Mouse (Mus musculus): Measurements from ENCODE around the gene Chchd6. TPM values are rescaled to one million over a fixed set of nuclear protein-coding genes. Genes with fewer than 3 reads are reported as not detected.

Chchd6 gene
- polyA plus RNA-seq, 1 experiment, result 28.8 TPM

- Histone ChIP-seq H3K79me2 (ENCODE audit: control insufficient read depth, insufficient read depth) (no peaks in the 10 kb centered on the region), H3K4me3 (no peak overlapping the region), H3K27me3 (ENCODE audit: control insufficient read depth, insufficient read depth, insufficient read length) (no peaks in the 10 kb centered on the region), H3K36me3 (ENCODE audit: control insufficient read depth, insufficient read depth) (no peaks in the 10 kb centered on the region), H3K4me2 (ENCODE audit: low read depth) (no peak overlapping the region), H3ac (ENCODE audit: control insufficient read depth, insufficient read length) (no peak overlapping the region)
- TF ChIP-seq TCF12 (IDR thresholded peaks at IDR 0.05; ENCODE audit: insufficient read depth, poor library complexity, severe bottlenecking) (no peak), POLR2A (IDR thresholded peaks at IDR 0.05; ENCODE audit: insufficient read length, low read depth) (no peak), E2F4 (IDR thresholded peaks at IDR 0.05; ENCODE audit: insufficient read depth) (no peak), MYOD1 (IDR thresholded peaks at IDR 0.05; ENCODE audit: control insufficient read depth in 1 of 3, insufficient read length in 2 of 3, low read depth in 2 of 3) (no peak), SRF (IDR thresholded peaks at IDR 0.05; ENCODE audit: control insufficient read depth, insufficient read length, low read depth) (no peak), MYOG (IDR thresholded peaks at IDR 0.05; ENCODE audit: control insufficient read depth in 1 of 3, insufficient read depth in 1 of 3, insufficient read length in 2 of 3, low read depth in 2 of 3) (no peak)
These were observed 42.5 kb upstream of the Chchd6 start for GRCm38 (mm10) chr6:89637977-89638376.

GRCm38 (mm10) chr6:89634400-89634799, 38.9 kb upstream of the Chchd6 start:
- TF ChIP-seq CEBPB (IDR thresholded peaks at IDR 0.05; ENCODE audit: insufficient read depth, poor library complexity, severe bottlenecking) (no peak), TCF3 (IDR thresholded peaks at IDR 0.05; ENCODE audit: insufficient read length, low read depth) (no peak), POLR2A (IDR thresholded peaks at IDR 0.05; ENCODE audit: insufficient read length, low read depth) (no peak), TCF12 (IDR thresholded peaks at IDR 0.05; ENCODE audit: insufficient read depth, poor library complexity, severe bottlenecking) (no peak), MYOG (IDR thresholded peaks at IDR 0.05; ENCODE audit: control insufficient read depth in 1 of 3, insufficient read depth in 1 of 3, insufficient read length in 2 of 3, low read depth in 2 of 3) (no peak), SRF (IDR thresholded peaks at IDR 0.05; ENCODE audit: control insufficient read depth, insufficient read length, low read depth) (no peak), E2F4 (IDR thresholded peaks at IDR 0.05; ENCODE audit: insufficient read depth) (no peak), USF1 (IDR thresholded peaks at IDR 0.05; ENCODE audit: low read depth) (no peak), MYOD1 (IDR thresholded peaks at IDR 0.05; ENCODE audit: control insufficient read depth in 1 of 3, insufficient read length in 2 of 3, low read depth in 2 of 3) (no peak), MAX (IDR thresholded peaks at IDR 0.05; ENCODE audit: low read depth) (no peak), REST (IDR thresholded peaks at IDR 0.05; ENCODE audit: insufficient read depth, insufficient read length) (no peak), POLR2AphosphoS2 (IDR thresholded peaks at IDR 0.05; ENCODE audit: insufficient read length, low read depth) (no peak)
- H3ac ChIP-seq (ENCODE audit: control insufficient read depth, insufficient read length), result no peak overlapping the region
- no peaks in the 10 kb centered on the region for H3K36me3 ChIP-seq (ENCODE audit: control insufficient read depth, insufficient read depth)
- H3K27me3 ChIP-seq (ENCODE audit: control insufficient read depth, insufficient read depth, insufficient read length), result no peaks in the 10 kb centered on the region
- H3K79me2 ChIP-seq (ENCODE audit: control insufficient read depth, insufficient read depth), result no peaks in the 10 kb centered on the region
- H3K4me2 ChIP-seq (ENCODE audit: low read depth), result no peak overlapping the region
- H3K4me3 ChIP-seq, result no peak overlapping the region

DNA sequence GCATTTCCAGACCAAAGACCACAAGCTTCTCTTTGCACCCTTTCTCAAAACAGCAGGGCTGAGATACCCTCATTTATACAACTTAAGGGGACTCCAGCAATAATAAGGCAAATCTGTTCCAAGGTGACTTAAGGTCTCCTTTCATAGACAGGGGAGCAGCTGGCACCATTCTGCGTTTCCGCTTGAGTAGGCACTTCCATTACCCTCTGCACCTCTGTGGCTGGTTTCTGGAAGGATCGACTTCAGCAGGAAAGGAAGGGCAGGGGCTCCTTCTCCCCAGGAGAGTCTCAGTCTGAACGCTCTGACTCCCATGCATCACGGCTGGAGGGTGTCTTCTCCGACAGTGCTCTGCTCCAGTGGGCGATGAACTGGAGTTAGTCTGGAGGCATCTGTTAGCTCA, 37.7 kb upstream of the Chchd6 start:
- no peak overlapping the region for H3ac ChIP-seq (ENCODE audit: control insufficient read depth, insufficient read length)
- no peaks in the 10 kb centered on the region for H3K79me2 ChIP-seq (ENCODE audit: control insufficient read depth, insufficient read depth)
- H3K4me3 ChIP-seq, result no peak overlapping the region
- no peak overlapping the region for H3K4me2 ChIP-seq (ENCODE audit: low read depth)
- no peaks in the 10 kb centered on the region for H3K27me3 ChIP-seq (ENCODE audit: control insufficient read depth, insufficient read depth, insufficient read length)
- no peak for TF ChIP-seq MYOG (IDR thresholded peaks at IDR 0.05; ENCODE audit: control insufficient read depth in 1 of 3, insufficient read depth in 1 of 3, insufficient read length in 2 of 3, low read depth in 2 of 3)
- no peak for TF ChIP-seq CEBPB (IDR thresholded peaks at IDR 0.05; ENCODE audit: insufficient read depth, poor library complexity, severe bottlenecking)
- no peak for TF ChIP-seq MAX (IDR thresholded peaks at IDR 0.05; ENCODE audit: low read depth)
- TF ChIP-seq USF1 (IDR thresholded peaks at IDR 0.05; ENCODE audit: low read depth), result no peak
- TF ChIP-seq E2F4 (IDR thresholded peaks at IDR 0.05; ENCODE audit: insufficient read depth), result no peak
- no peak for TF ChIP-seq POLR2A (IDR thresholded peaks at IDR 0.05; ENCODE audit: insufficient read length, low read depth)
- TF ChIP-seq TCF12 (IDR thresholded peaks at IDR 0.05; ENCODE audit: insufficient read depth, poor library complexity, severe bottlenecking), result no peak
- no peak for TF ChIP-seq TCF3 (IDR thresholded peaks at IDR 0.05; ENCODE audit: insufficient read length, low read depth)
- TF ChIP-seq POLR2AphosphoS2 (IDR thresholded peaks at IDR 0.05; ENCODE audit: insufficient read length, low read depth), result no peak
- TF ChIP-seq MYOD1 (IDR thresholded peaks at IDR 0.05; ENCODE audit: control insufficient read depth in 1 of 3, insufficient read length in 2 of 3, low read depth in 2 of 3), result no peak
- no peaks in the 10 kb centered on the region for H3K36me3 ChIP-seq (ENCODE audit: control insufficient read depth, insufficient read depth)

DNA sequence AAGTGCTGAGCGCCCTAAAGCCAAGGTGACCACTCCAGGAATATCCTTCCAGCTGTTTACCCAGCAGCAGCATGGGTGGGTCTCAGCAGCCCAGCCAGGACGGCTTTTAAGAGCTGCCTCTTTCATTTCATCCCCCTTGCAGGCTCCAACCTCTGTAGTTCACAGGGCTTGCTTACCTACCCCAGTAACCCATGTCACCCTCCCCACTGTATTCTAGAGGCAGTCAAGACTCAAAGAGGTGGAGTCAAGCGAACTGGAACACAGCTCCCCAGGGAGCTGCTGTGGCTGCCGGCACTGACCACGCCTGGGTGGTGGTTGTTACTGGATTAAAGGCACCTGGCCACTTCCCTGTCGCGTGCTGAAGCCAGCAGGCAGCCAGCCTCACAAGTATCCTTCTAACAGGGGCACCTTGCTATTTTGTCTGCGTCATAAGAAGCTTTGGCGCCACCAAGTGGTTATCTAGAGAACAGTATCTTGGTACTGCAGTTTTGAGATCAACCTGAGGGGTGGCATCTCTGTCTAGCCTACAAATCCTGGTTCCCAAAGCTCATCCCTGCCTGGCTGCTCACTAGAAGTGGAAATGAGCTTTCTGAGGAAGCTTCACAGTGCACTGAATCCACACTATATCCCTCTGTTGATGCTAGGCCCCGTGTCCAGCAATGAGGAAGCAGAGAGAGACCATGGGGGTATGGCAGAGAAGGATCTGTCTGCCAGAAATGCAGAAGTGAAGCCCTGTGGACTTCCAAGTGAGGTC, 36.5 kb upstream of the Chchd6 start:
- no peaks in the 10 kb centered on the region for H3K27me3 ChIP-seq (ENCODE audit: control insufficient read depth, insufficient read depth, insufficient read length)
- no peaks in the 10 kb centered on the region for H3K79me2 ChIP-seq (ENCODE audit: control insufficient read depth, insufficient read depth)
- no peak overlapping the region for H3K4me2 ChIP-seq (ENCODE audit: low read depth)
- TF ChIP-seq TCF12 (IDR thresholded peaks at IDR 0.05; ENCODE audit: insufficient read depth, poor library complexity, severe bottlenecking) (no peak), POLR2AphosphoS2 (IDR thresholded peaks at IDR 0.05; ENCODE audit: insufficient read length, low read depth) (no peak), MAX (IDR thresholded peaks at IDR 0.05; ENCODE audit: low read depth) (no peak), REST (IDR thresholded peaks at IDR 0.05; ENCODE audit: insufficient read depth, insufficient read length) (no peak)
- no peaks in the 10 kb centered on the region for H3K36me3 ChIP-seq (ENCODE audit: control insufficient read depth, insufficient read depth)
- H3ac ChIP-seq (ENCODE audit: control insufficient read depth, insufficient read length), result no peak overlapping the region
- no peak overlapping the region for H3K4me3 ChIP-seq
